Mouse (Mus musculus) lung, postnatal 0 days (tissue): ENCODE results near the gene Ncbp2.

Experiments used
- CTCF ChIP-seq: IDR thresholded peaks from 2 replicates; pipeline ENCODE4 v1.5.1; 2016; ENCODE audit warnings: antibody characterized with exemption, mild to moderate bottlenecking
- EP300 ChIP-seq: IDR thresholded peaks from 2 replicates; pipeline ENCODE4 v1.6.1; 2016; ENCODE audit warnings: antibody characterized with exemption, mild to moderate bottlenecking, control low read depth

DNA sequence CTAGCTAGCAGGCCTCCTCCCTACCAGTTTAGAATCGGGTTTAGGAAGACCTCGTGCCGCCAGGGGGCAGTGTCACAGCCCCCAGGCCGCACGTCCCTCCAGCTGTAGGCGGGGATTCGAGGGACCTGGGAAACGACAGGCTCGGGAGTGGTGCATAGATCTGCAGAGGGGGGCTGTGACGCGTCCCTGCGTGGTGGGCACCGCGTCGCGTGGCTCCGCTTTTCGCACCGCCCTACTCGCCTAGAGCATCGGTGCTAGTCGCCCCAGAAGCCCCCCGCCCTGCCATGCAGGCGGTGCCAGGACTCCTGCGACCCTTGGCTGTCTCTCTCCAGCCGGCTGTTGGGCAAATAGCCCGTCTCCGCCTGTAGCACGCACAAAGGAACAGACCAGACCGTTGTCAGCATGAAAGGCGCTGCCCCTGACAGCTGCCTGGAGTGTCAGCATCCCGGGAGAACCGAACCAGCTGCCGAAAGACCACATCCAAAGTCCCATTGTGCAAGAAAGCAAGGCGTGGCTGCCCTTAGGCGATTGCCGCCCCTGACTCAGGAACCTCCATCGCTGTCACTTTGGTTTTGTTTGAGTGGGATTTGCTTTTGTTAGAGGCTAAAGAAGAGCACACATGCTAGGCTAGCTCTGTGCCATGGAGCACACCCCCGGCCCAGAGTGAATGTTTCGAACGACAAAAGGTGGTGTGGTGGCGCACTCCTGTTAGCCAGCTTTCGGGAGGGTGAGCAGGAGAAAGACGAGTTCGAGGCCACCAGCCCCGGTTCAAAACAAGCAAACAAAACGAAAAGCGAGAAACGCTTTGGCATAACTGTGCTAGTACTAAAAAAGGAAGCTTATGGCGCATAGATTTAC lies 15.2 kb upstream of the Ncbp2 start:
- no peak for TF ChIP-seq EP300
- TF ChIP-seq CTCF, result peak; percentile 92
